Mouse (Mus musculus): ENCODE results near the gene Rnh1. TPM values are rescaled to one million over a fixed set of nuclear protein-coding genes. Genes with fewer than 3 reads are reported as not detected.

Rnh1 gene
- polyA plus RNA-seq, 1 experiment from 2014 or later, result 65.0 TPM

GRCm38 (mm10) chr7:141188194-141188593, 15.5 kb upstream of the Rnh1 start:
- H3K27ac ChIP-seq, result no peak overlapping the region
- H3K36me3 ChIP-seq, result peaks cover 41% of the 10 kb centered on the region
- H3K9me3 ChIP-seq (replicated peaks), result no peaks in the 10 kb centered on the region
- peaks cover 32% of the 10 kb centered on the region for H3K4me1 ChIP-seq
- WGBS (ENCODE audit: insufficient replicate concordance), result 71% methylated on average over 3 of the region's 3 CpGs
- ATAC-seq, result no peak
- H3K9ac ChIP-seq, result no peak overlapping the region
- H3K27me3 ChIP-seq (replicated peaks), result no peaks in the 10 kb centered on the region
- no peak overlapping the region for H3K4me3 ChIP-seq
- H3K4me2 ChIP-seq, result no peak overlapping the region

DNA sequence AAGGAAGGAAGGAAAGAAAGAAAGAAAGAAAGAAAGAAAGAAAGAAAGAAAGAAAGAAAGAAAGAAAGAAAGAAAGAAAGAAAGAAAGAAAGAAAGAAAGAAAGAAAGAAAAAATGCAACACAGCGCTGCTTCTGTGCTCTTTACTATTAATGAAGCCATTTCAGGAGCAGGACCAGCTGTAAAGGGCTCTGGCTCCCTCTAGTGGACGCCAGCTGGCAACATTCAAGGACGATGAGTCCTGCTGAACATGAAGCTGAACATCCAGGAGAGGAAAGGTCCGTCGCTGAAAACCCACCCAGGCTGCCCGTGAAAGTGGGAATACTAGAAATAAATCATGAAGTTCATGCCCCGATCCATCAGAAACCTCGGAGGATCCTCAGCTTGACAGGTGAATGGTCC, 3.5 kb upstream of the Rnh1 start:
- 2% methylated on average over 8 of the region's 8 CpGs for WGBS (ENCODE audit: insufficient replicate concordance)
- Histone ChIP-seq H3K27ac (no peak overlapping the region), H3K9me3 (replicated peaks) (no peaks in the 10 kb centered on the region), H3K4me3 (no peak overlapping the region), H3K4me2 (no peak overlapping the region), H3K9ac (no peak overlapping the region), H3K27me3 (replicated peaks) (peaks cover 16% of the 10 kb centered on the region; the same call in 1 of the 2 replicates), H3K36me3 (no peaks in the 10 kb centered on the region), H3K4me1 (peaks cover 23% of the 10 kb centered on the region)
- 0 out of 2 replicates have a peak, but pooled peaks have one; percentile 19 for ATAC-seq

DNA sequence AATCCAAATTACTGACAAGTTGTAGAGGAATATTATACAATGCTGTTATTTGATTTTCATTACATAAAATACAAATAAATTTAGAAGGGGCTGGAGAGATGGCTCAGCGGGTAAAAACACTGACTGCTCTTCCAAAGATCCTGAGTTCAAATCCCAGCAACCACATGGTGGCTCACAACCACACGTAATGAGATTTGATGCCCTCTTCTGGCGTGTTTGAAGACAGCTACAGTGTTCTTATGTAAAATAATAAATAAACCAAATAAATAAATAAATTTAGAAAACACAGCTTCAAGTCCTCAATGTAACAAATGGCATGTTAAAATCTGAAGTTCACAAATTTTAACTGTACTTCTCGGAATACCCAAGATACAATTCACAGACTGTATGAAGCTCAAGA, 2.4 kb upstream of the Rnh1 start:
- Histone ChIP-seq H3K9ac (no peak overlapping the region), H3K4me1 (peaks cover 34% of the 10 kb centered on the region), H3K27ac (no peak overlapping the region), H3K27me3 (replicated peaks) (peaks cover 16% of the 10 kb centered on the region; the same call in 1 of the 2 replicates), H3K9me3 (replicated peaks) (no peaks in the 10 kb centered on the region), H3K36me3 (no peaks in the 10 kb centered on the region), H3K4me2 (no peak overlapping the region), H3K4me3 (no peak overlapping the region)
- no peak for ATAC-seq
- 73% methylated on average over 4 of the region's 4 CpGs for WGBS (ENCODE audit: insufficient replicate concordance)

- Histone ChIP-seq H3K4me3 (peak overlapping the region; percentile 70; the same call in 1 of the 2 replicates), H3K36me3 (no peaks in the 10 kb centered on the region), H3K27me3 (replicated peaks) (peaks cover 9% of the 10 kb centered on the region; the same call in 1 of the 2 replicates), H3K27ac (peak overlapping the region; percentile 82), H3K9ac (peak overlapping the region; percentile 76; the same call in 1 of the 2 replicates), H3K4me1 (peaks cover 51% of the 10 kb centered on the region), H3K9me3 (replicated peaks) (no peaks in the 10 kb centered on the region), H3K4me2 (peak overlapping the region; percentile 79)
- WGBS (ENCODE audit: insufficient replicate concordance), result 80% methylated on average over 5 of the region's 5 CpGs
- no peak for ATAC-seq
These were observed 730 bp upstream of the Rnh1 start for GRCm38 (mm10) chr7:141173323-141173850.

- peak overlapping the region; percentile 85 for H3K27ac ChIP-seq
- ATAC-seq, result no peak
- peaks cover 68% of the 10 kb centered on the region for H3K4me1 ChIP-seq
These were observed 2.8 kb downstream of the Rnh1 start for GRCm38 (mm10) chr7:141169866-141170265.

GRCm38 (mm10) chr7:141169300-141169699, 3.4 kb downstream of the Rnh1 start:
- 89% methylated on average over 1 of the region's 1 CpGs for WGBS (ENCODE audit: insufficient replicate concordance)
- Histone ChIP-seq H3K36me3 (peaks cover 22% of the 10 kb centered on the region), H3K9me3 (replicated peaks) (no peaks in the 10 kb centered on the region), H3K27ac (peak overlapping the region; percentile 85), H3K9ac (peak overlapping the region; percentile 13; the same call in 1 of the 2 replicates), H3K4me1 (peaks cover 68% of the 10 kb centered on the region), H3K27me3 (replicated peaks) (no peaks in the 10 kb centered on the region), H3K4me3 (no peak overlapping the region), H3K4me2 (peak overlapping the region; percentile 92)
- no peak for ATAC-seq

More at GRCm38 (mm10) chr7:141169866-141170265, 2.8 kb downstream of the Rnh1 start:
- peak overlapping the region; percentile 42 for H3K9ac ChIP-seq
- H3K27me3 ChIP-seq (replicated peaks), result no peaks in the 10 kb centered on the region
- H3K36me3 ChIP-seq, result peaks cover 16% of the 10 kb centered on the region
- peak overlapping the region; percentile 38; the same call in 1 of the 2 replicates for H3K4me2 ChIP-seq
- no peaks in the 10 kb centered on the region for H3K9me3 ChIP-seq (replicated peaks)
- H3K4me3 ChIP-seq, result no peak overlapping the region

DNA sequence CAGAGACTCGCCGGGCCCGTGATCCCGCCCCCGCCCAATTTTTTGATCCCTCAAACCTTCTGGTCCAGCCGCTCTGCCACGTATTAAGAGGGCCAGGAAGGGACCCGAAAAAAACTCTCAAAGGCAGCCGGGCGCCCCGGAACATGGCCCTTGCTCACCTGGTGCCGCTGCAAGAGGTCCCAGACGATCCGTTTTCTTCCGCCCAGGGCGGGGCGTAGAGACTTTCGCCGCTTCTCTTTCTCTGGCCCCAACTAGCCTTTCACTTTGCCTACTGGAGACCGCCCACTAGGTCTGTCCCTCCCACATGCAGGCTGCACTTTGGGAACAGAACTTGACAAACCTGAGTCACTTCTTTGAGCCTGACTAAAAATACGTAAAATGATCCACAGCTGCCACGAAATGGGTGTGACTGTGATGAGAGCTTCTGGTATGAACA, 4.1 kb downstream of the Rnh1 start:
- Histone ChIP-seq H3K9ac (peak overlapping the region; percentile 80), H3K4me2 (peak overlapping the region; percentile 92), H3K4me3 (peak overlapping the region; percentile 67), H3K27me3 (replicated peaks) (no peaks in the 10 kb centered on the region), H3K27ac (peak overlapping the region; percentile 85), H3K4me1 (peaks cover 67% of the 10 kb centered on the region), H3K36me3 (peaks cover 30% of the 10 kb centered on the region), H3K9me3 (replicated peaks) (no peaks in the 10 kb centered on the region)
- 2% methylated on average over 22 of the region's 22 CpGs for WGBS (ENCODE audit: insufficient replicate concordance)
- peak; percentile 63 for ATAC-seq

- Histone ChIP-seq H3K9ac (peak overlapping the region; percentile 80), H3K4me1 (peaks cover 62% of the 10 kb centered on the region), H3K9me3 (replicated peaks) (no peaks in the 10 kb centered on the region), H3K27ac (peak overlapping the region; percentile 85), H3K27me3 (replicated peaks) (no peaks in the 10 kb centered on the region), H3K4me2 (peak overlapping the region; percentile 92), H3K36me3 (peaks cover 35% of the 10 kb centered on the region), H3K4me3 (peak overlapping the region; percentile 67)
- 11% methylated on average over 7 of the region's 7 CpGs for WGBS (ENCODE audit: insufficient replicate concordance)
- ATAC-seq, result peak; percentile 23
These were observed 4.6 kb downstream of the Rnh1 start for GRCm38 (mm10) chr7:141167901-141168517.

GRCm38 (mm10) chr7:141164850-141165249, 7.8 kb downstream of the Rnh1 start:
- Histone ChIP-seq H3K4me2 (no peak overlapping the region), H3K4me3 (no peak overlapping the region), H3K4me1 (peaks cover 34% of the 10 kb centered on the region), H3K27ac (0 out of 2 replicates have a peak overlapping the region, but pooled peaks have one; percentile 33), H3K27me3 (replicated peaks) (no peaks in the 10 kb centered on the region), H3K9ac (0 out of 2 replicates have a peak overlapping the region, but pooled peaks have one; percentile 20), H3K9me3 (replicated peaks) (no peaks in the 10 kb centered on the region), H3K36me3 (peaks cover 65% of the 10 kb centered on the region)
- ATAC-seq, result no peak
- 60% methylated on average over 6 of the region's 6 CpGs for WGBS (ENCODE audit: insufficient replicate concordance)

GRCm38 (mm10) chr7:141164397-141164796, 8.3 kb downstream of the Rnh1 start:
- Histone ChIP-seq H3K27ac (0 out of 2 replicates have a peak overlapping the region, but pooled peaks have one; percentile 33), H3K9ac (0 out of 2 replicates have a peak overlapping the region, but pooled peaks have one; percentile 20), H3K4me3 (no peak overlapping the region), H3K4me2 (no peak overlapping the region), H3K9me3 (replicated peaks) (no peaks in the 10 kb centered on the region), H3K36me3 (peaks cover 70% of the 10 kb centered on the region), H3K4me1 (peaks cover 30% of the 10 kb centered on the region), H3K27me3 (replicated peaks) (no peaks in the 10 kb centered on the region)
- ATAC-seq, result no peak
- 89% methylated on average over 7 of the region's 7 CpGs for WGBS (ENCODE audit: insufficient replicate concordance)

- ATAC-seq, result no peak
These were observed 17.3 kb downstream of the Rnh1 start for GRCm38 (mm10) chr7:141155362-141155761.

GRCm38 (mm10) chr7:141148639-141149038, 24.0 kb downstream of the Rnh1 start:
- WGBS (ENCODE audit: insufficient replicate concordance), result 71% methylated on average over 4 of the region's 4 CpGs
- ATAC-seq, result no peak
- Histone ChIP-seq H3K27me3 (replicated peaks) (no peaks in the 10 kb centered on the region), H3K27ac (peak overlapping the region; percentile 86; the same call in 1 of the 2 replicates), H3K4me1 (peaks cover 46% of the 10 kb centered on the region), H3K9ac (no peak overlapping the region), H3K4me2 (no peak overlapping the region), H3K4me3 (no peak overlapping the region), H3K9me3 (replicated peaks) (no peaks in the 10 kb centered on the region), H3K36me3 (peaks cover 99% of the 10 kb centered on the region)

More at GRCm38 (mm10) chr7:141155362-141155761, 17.3 kb downstream of the Rnh1 start:
- no peak overlapping the region for H3K27ac ChIP-seq
- no peaks in the 10 kb centered on the region for H3K9me3 ChIP-seq (replicated peaks)
- no peak overlapping the region for H3K4me3 ChIP-seq
- no peak overlapping the region for H3K4me2 ChIP-seq
- no peaks in the 10 kb centered on the region for H3K27me3 ChIP-seq (replicated peaks)
- WGBS (ENCODE audit: insufficient replicate concordance), result 94% methylated on average over 9 of the region's 9 CpGs
- H3K36me3 ChIP-seq, result peaks cover 97% of the 10 kb centered on the region
- no peak overlapping the region for H3K9ac ChIP-seq
- 0 out of 2 replicates have a peak, but pooled peaks cover 4% of the 10 kb centered on the region for H3K4me1 ChIP-seq

Data from liver, embryonic 12.5 days (tissue).